Mouse (Mus musculus) cerebellum, adult 9-10 months (tissue): Measurements from ENCODE around the gene Fgfr4.
"Not testable (repeated sequence)": the region's sequence is repeated elsewhere in the genome, so short reads cannot be mapped to it uniquely, and the experiment has no call there.

Experiments
- DNase-seq: peaks from one replicate; pipeline ENCODE4 v3.0.0; 2022

Gene Fgfr4

GRCm38 (mm10) chr13:55174347-55174746 lies 21.9 kb downstream of the Fgfr4 start:
- no peak for DNase-seq

- no peak for DNase-seq
Observed at GRCm38 (mm10) chr13:55176265-55176664, 23.8 kb downstream of the Fgfr4 start.

- DNase-seq: no peak
Observed at GRCm38 (mm10) chr13:55177903-55178496, 25.6 kb downstream of the Fgfr4 start.

GRCm38 (mm10) chr13:55178556-55178955 lies 26.1 kb downstream of the Fgfr4 start:
- DNase-seq: peak; percentile 84

GRCm38 (mm10) chr13:55179591-55179990 lies 27.2 kb downstream of the Fgfr4 start:
- DNase-seq: peak; percentile 51

GRCm38 (mm10) chr13:55181786-55182172 lies 29.3 kb downstream of the Fgfr4 start:
- peak; percentile 42 for DNase-seq

- DNase-seq: peak; percentile 80
Observed at GRCm38 (mm10) chr13:55182173-55182894, 29.9 kb downstream of the Fgfr4 start.

GRCm38 (mm10) chr13:55183382-55183781 lies 30.9 kb downstream of the Fgfr4 start:
- DNase-seq: no peak

- not testable (repeated sequence) for DNase-seq
Observed at GRCm38 (mm10) chr13:55187062-55187461, 34.6 kb downstream of the Fgfr4 start.

- DNase-seq: no peak
Observed at GRCm38 (mm10) chr13:55189531-55190107, 37.2 kb downstream of the Fgfr4 start.

- DNase-seq: peak; percentile 97
Observed at GRCm38 (mm10) chr13:55190121-55190868, 37.9 kb downstream of the Fgfr4 start.

- DNase-seq: no peak
Observed at GRCm38 (mm10) chr13:55191535-55191934, 39.1 kb downstream of the Fgfr4 start.

GRCm38 (mm10) chr13:55202758-55203157 lies 50.3 kb downstream of the Fgfr4 start:
- DNase-seq: not testable (repeated sequence)

GRCm38 (mm10) chr13:55203740-55204139 lies 51.3 kb downstream of the Fgfr4 start:
- DNase-seq: no peak

GRCm38 (mm10) chr13:55204667-55205389 lies 52.4 kb downstream of the Fgfr4 start:
- DNase-seq: no peak

GRCm38 (mm10) chr13:55205448-55206205 lies 53.2 kb downstream of the Fgfr4 start:
- DNase-seq: no peak

- DNase-seq: peak; percentile 53
Observed at GRCm38 (mm10) chr13:55208837-55209648, 56.6 kb downstream of the Fgfr4 start.

- DNase-seq: peak; percentile 65
Observed at GRCm38 (mm10) chr13:55209649-55210192, 57.3 kb downstream of the Fgfr4 start, which contains the start of gene Nsd1. Nsd1 (plus strand) TSS chr13:55209782.

GRCm38 (mm10) chr13:55210193-55210970 lies 57.9 kb downstream of the Fgfr4 start:
- DNase-seq: no peak

GRCm38 (mm10) chr13:55210971-55211220 lies 58.5 kb downstream of the Fgfr4 start:
- peak; percentile 83 for DNase-seq
